ENCODE assay signal across 11 mouse cellular contexts in the genomic region with DNA sequence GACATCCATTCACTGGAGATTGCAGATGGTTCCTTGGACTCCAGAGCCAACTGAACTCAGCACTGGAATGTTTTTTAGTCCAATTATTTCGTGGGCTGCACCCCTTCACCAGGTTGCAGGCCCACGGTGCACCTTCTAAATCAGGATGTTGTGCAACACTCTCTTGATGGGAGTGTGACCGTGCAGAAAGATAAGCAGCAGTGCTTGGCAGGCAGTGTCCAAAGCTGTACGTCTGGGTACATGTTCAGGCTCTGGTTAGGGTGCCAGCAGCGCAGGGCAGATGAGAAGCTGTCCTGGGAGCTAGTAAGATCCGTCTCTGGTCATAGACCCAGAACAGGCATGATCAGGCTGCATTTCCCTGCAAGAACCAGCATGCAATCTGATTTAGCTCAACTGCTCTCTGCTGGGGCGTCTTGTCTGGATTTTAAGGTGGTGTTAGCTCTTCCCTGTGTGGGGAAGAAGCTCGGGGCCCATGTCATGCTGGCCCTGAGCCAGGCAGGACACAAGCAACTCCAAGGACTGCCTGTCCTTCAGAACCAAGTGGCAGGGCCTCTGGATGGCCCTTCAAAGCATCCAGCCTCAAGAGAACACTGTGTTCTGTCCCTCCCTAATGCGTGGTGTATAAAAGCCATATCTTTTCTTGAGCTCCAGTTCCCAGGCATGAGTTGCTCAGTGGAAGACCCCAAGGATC. TPM values are rescaled to one million over a fixed set of nuclear protein-coding genes. Genes with fewer than 3 reads are reported as not detected.
A peak's percentile ranks its signal among the peaks of the same experiment; 100 is the strongest.
DNase-seq lines count a peak whose midpoint lies in the region; ATAC-seq and TF ChIP-seq lines count a peak whose summit lies in the region.
"Had no signal": no experiment of that assay in that cellular context is flagged by ENCODE, and none has a peak within 500 bp of the region (broad histone marks: within the 10 kb centered on the region; RNA-seq: fewer than 3 reads in every experiment).

No protein-coding gene starts in this region.

- intact Hi-C loops in left cerebral cortex, postnatal 4 days (cut with DNase I) = no loop called here

- WGBS in lung, postnatal 0 days = 41% methylated on average over 9 of the region's 9 CpGs
- 37% methylated on average over 9 of the region's 9 CpGs for WGBS in heart, embryonic 15.5 days

- DNase-seq in lung, postnatal 0 days (ENCODE audit: low spot score) = peak; percentile 54
- DNase-seq in lung, postnatal 10 days = no peak
- DNase-seq in adrenal gland, postnatal 36 days = peak; percentile 77 to 83
- DNase-seq in testis, postnatal 10 days (ENCODE audit: low spot score) = peak; percentile 83
- DNase-seq in gastrocnemius, adult 18-20 months (ENCODE audit: low spot score) = no peak
- no peak for DNase-seq in left cerebral cortex, postnatal 4 days
- DNase-seq: cerebellum, adult 8-10 months had no signal

- no peak overlapping the region for H3K4me2 ChIP-seq in lung, postnatal 0 days (replicated peaks; ENCODE audit: low read depth, low read length)
- H3K4me2 ChIP-seq in heart, embryonic 15.5 days = no peak overlapping the region
- H3K4me2 ChIP-seq: midbrain, embryonic 11.5 days had no signal

- TF ChIP-seq CTCF in lung, postnatal 0 days (IDR thresholded peaks at IDR 0.05) = no peak

- no peak overlapping the region for H3K9ac ChIP-seq in lung, postnatal 0 days (replicated peaks; ENCODE audit: low read depth)
- H3K9ac ChIP-seq in heart, embryonic 15.5 days = no peak overlapping the region
- H3K9ac ChIP-seq: liver, embryonic 14.5 days had no signal

- H3K27me3 ChIP-seq in lung, postnatal 0 days (replicated peaks; ENCODE audit: insufficient read depth, low read length) = no peaks in the 10 kb centered on the region
- H3K27me3 ChIP-seq in heart, embryonic 15.5 days = no peaks in the 10 kb centered on the region

- H3K4me3 ChIP-seq in lung, postnatal 0 days (ENCODE audit: low read depth, low read length) = no peak overlapping the region
- H3K4me3 ChIP-seq in heart, embryonic 15.5 days = no peak overlapping the region
- H3K4me3 ChIP-seq: forebrain, embryonic 10.5 days had no signal

- peaks cover 61% of the 10 kb centered on the region for H3K36me3 ChIP-seq in lung, postnatal 0 days (ENCODE audit: insufficient read depth, low read length)
- peaks cover 78% of the 10 kb centered on the region for H3K36me3 ChIP-seq in heart, embryonic 15.5 days

- H3K4me1 ChIP-seq in lung, postnatal 0 days (ENCODE audit: insufficient read depth, low read depth, low read length) = peaks cover 5% of the 10 kb centered on the region; the same call in 1 of the 2 replicates
- H3K4me1 ChIP-seq in heart, embryonic 15.5 days (replicated peaks) = peaks cover 14% of the 10 kb centered on the region
- H3K4me1 ChIP-seq: forebrain, embryonic 10.5 days had no signal

- peak; percentile 49; the same call in 1 of the 2 replicates for TF ChIP-seq EP300 in lung, postnatal 0 days (IDR thresholded peaks at IDR 0.05)

- H3K9me3 ChIP-seq in lung, postnatal 0 days (ENCODE audit: low read length) = no peaks in the 10 kb centered on the region
- no peaks in the 10 kb centered on the region for H3K9me3 ChIP-seq in heart, embryonic 15.5 days (replicated peaks)
- H3K9me3 ChIP-seq: forebrain, embryonic 10.5 days had no signal

- peak; percentile 69 for ATAC-seq in lung, postnatal 0 days
- ATAC-seq in heart, embryonic 15.5 days (replicated peaks; ENCODE audit: insufficient number of reproducible peaks, insufficient read depth, low FRiP score, low read depth) = peak; percentile 65

- peak overlapping the region; percentile 32; the same call in 1 of the 2 replicates for H3K27ac ChIP-seq in lung, postnatal 0 days (ENCODE audit: low read length)
- peak overlapping the region; percentile 75 for H3K27ac ChIP-seq in heart, embryonic 15.5 days
- H3K27ac ChIP-seq: forebrain, embryonic 10.5 days; liver, embryonic 14.5 days had no signal

RNA-seq across cellular contexts. Expression of a gene that starts 16.2 kb away (rescaled TPM):
- polyA plus RNA-seq in lung, postnatal 0 days (2015; fragmentation: Nextera tagmentation; extraction: Ambion mirVana) = 26.1 and 27.4 TPM in 2 replicates
- total RNA-seq in adrenal gland, postnatal 36 days (2021) = 100 to 1,000 TPM; 121 to 155 TPM
- polyA plus RNA-seq in heart, embryonic 15.5 days (2015; fragmentation: Nextera tagmentation; extraction: Ambion mirVana) = 25.6 and 33.8 TPM in 2 replicates
- total RNA-seq in gastrocnemius, adult 18-20 months (2021) = 10 to 100 TPM; 21.3 to 22.8 TPM
- 10 to 100 TPM; 47.1 to 56.9 TPM for total RNA-seq in left cerebral cortex, postnatal 4 days (2021)

RNA-seq across cellular contexts. Expression of a gene that starts 26.8 kb away (rescaled TPM):
- 6.9 and 9.0 TPM in 2 replicates for polyA plus RNA-seq in lung, postnatal 0 days (2015; fragmentation: Nextera tagmentation; extraction: Ambion mirVana)
- 10 to 100 TPM in 1 of 2 experiments, 1 to 10 TPM in 1; 7.4 to 10.9 TPM for total RNA-seq in adrenal gland, postnatal 36 days (2021)
- 7.9 and 12.2 TPM in 2 replicates for polyA plus RNA-seq in heart, embryonic 15.5 days (2015; fragmentation: Nextera tagmentation; extraction: Ambion mirVana)
- total RNA-seq in gastrocnemius, adult 18-20 months (2021) = 1 to 10 TPM; 2.4 to 2.7 TPM
- 10 to 100 TPM; 19.1 to 20.3 TPM for total RNA-seq in left cerebral cortex, postnatal 4 days (2021)

Comparison
In these comparisons a context has a peak if more than half of its experiments do, and no peak if none do; other contexts are left out.
1. DNase-seq: peak in lung, postnatal 0 days (single experiment), adrenal gland, postnatal 36 days (2 of 2) and testis, postnatal 10 days (single experiment); none in lung, postnatal 10 days (single experiment), gastrocnemius, adult 18-20 months (single experiment) and left cerebral cortex, postnatal 4 days (single experiment).